In genomic region chr12:52481969-52482550, GRCm38 (mm10) we compare ENCODE assay signal across 21 mouse cellular contexts.
"Had no signal": no experiment of that assay in that cellular context is flagged by ENCODE, and none has a peak within 500 bp of the region (broad histone marks: within the 10 kb centered on the region; RNA-seq: fewer than 3 reads in every experiment).

No protein-coding gene starts in this region.

- ATAC-seq: midbrain, embryonic 15.5 days had no signal

- H3K27ac ChIP-seq: kidney, embryonic 15.5 days; limb, embryonic 12.5 days; limb, embryonic 15.5 days; liver, embryonic 14.5 days; lung, embryonic 15.5 days; midbrain, embryonic 10.5 days; midbrain, embryonic 15.5 days; neural tube, embryonic 13.5 days had no signal

- H3K9me3 ChIP-seq: kidney, embryonic 15.5 days; limb, embryonic 12.5 days; limb, embryonic 15.5 days; lung, embryonic 15.5 days; megakaryocyte, embryonic 14.5 days; midbrain, embryonic 10.5 days; midbrain, embryonic 15.5 days; neural tube, embryonic 13.5 days had no signal

- H3K27me3 ChIP-seq: kidney, embryonic 15.5 days; limb, embryonic 12.5 days; limb, embryonic 15.5 days; lung, embryonic 15.5 days; midbrain, embryonic 15.5 days; neural tube, embryonic 13.5 days had no signal

- H3K4me3 ChIP-seq: kidney, embryonic 15.5 days; limb, embryonic 12.5 days; limb, embryonic 15.5 days; lung, embryonic 15.5 days; megakaryocyte, embryonic 14.5 days; midbrain, embryonic 10.5 days; midbrain, embryonic 15.5 days; neural tube, embryonic 13.5 days had no signal

- H3K9ac ChIP-seq: kidney, embryonic 15.5 days; limb, embryonic 12.5 days; limb, embryonic 15.5 days; liver, embryonic 14.5 days; lung, embryonic 15.5 days; midbrain, embryonic 15.5 days; neural tube, embryonic 13.5 days had no signal

- H3K4me2 ChIP-seq: kidney, embryonic 15.5 days; limb, embryonic 12.5 days; limb, embryonic 15.5 days; liver, embryonic 11.5 days; lung, embryonic 15.5 days; midbrain, embryonic 15.5 days; neural tube, embryonic 13.5 days had no signal

- DNase-seq: kidney, postnatal 10 days; kidney, postnatal 36 days; left cerebral cortex, postnatal 4 days; lung, adult 18-20 months; lung, postnatal 10 days; lung, postnatal 36 days; retina, postnatal 1 day; right cerebral cortex, postnatal 25 days; spleen, adult 18-20 months; thymus, adult 18-20 months; thymus, postnatal 36 days had no signal

- H3K4me1 ChIP-seq: kidney, embryonic 15.5 days; limb, embryonic 12.5 days; limb, embryonic 15.5 days; midbrain, embryonic 10.5 days; midbrain, embryonic 15.5 days; neural tube, embryonic 13.5 days had no signal

- H3K36me3 ChIP-seq: kidney, embryonic 15.5 days; limb, embryonic 12.5 days; limb, embryonic 15.5 days; lung, embryonic 15.5 days; midbrain, embryonic 10.5 days; midbrain, embryonic 15.5 days; neural tube, embryonic 13.5 days had no signal
